Mouse (Mus musculus) cerebellum, adult 2 months (tissue): ENCODE data around the gene Cdadc1. TPM values are rescaled to one million over a fixed set of nuclear protein-coding genes. Genes with fewer than 3 reads are reported as not detected.

Source experiments
- DNase-seq, 2 experiments: peaks; one replicate each; pipeline ENCODE4 v3.0.0; 2021
- H3K27ac ChIP-seq: fragments of 200-500 bp; 2 replicates; pipeline ENCODE4 v1.5.1; 2012; ENCODE audit warnings: low read length, control low read depth, inconsistent platforms; ENCODE audit not compliant: insufficient read depth
- H3K27me3 ChIP-seq: fragments of 200-500 bp; 2 replicates; pipeline ENCODE4 v1.6.1; 2012; ENCODE audit warnings: inconsistent platforms, mild to moderate bottlenecking, low read length, moderate library complexity; ENCODE audit not compliant: control insufficient read depth, insufficient read depth
- H3K4me1 ChIP-seq: fragments of 200-500 bp; 2 replicates; pipeline ENCODE4 v1.6.1; 2011; ENCODE audit warnings: low read length; ENCODE audit not compliant: control insufficient read depth, insufficient read depth
- H3K4me3 ChIP-seq: fragments of 200-500 bp; replicated peaks from 2 replicates; pipeline ENCODE3; 2011; ENCODE audit warnings: mild to moderate bottlenecking, low read depth, low read length, control low read depth; ENCODE audit not compliant: insufficient read depth
- CTCF ChIP-seq: fragments of 200-500 bp; IDR thresholded peaks from 2 replicates; pipeline ENCODE4 v1.5.1; 2011; ENCODE audit warnings: low read depth, mild to moderate bottlenecking, control low read depth, low read length, moderate library complexity, borderline replicate concordance; ENCODE audit not compliant: insufficient read depth
- POLR2A ChIP-seq: fragments of 200-500 bp; IDR thresholded peaks from 2 replicates; pipeline ENCODE4 v1.6.1; 2011; ENCODE audit warnings: low read length, control low read depth, borderline replicate concordance; ENCODE audit not compliant: insufficient read depth
- WGBS: fragments of 180-500 bp; shearing (Covaris S2); methylation state at CpG from one replicate; pipeline ENCODE4 v1.1.7; 2018; 5-methylcytosine and 5-hydroxymethylcytosine counted together
- polyA plus RNA-seq: library from polyadenylated mRNA; depleted of rRNA; stranded (reverse); fragments of >200 nt; gene quantifications from 2 replicates; pipeline ENCODE4 v1.2.3, GENCODE M21; 2012

Cdadc1 gene
- polyA plus RNA-seq, 1 experiment = 39.0 TPM

GRCm38 (mm10) chr14:59605671-59606353 is 8.1 kb upstream of the Cdadc1 start:
- no peaks in the 10 kb centered on the region for H3K4me1 ChIP-seq
- no peaks in the 10 kb centered on the region for H3K27me3 ChIP-seq
- peak; percentile 40 to 64 for DNase-seq
- TF ChIP-seq POLR2A = no peak
- TF ChIP-seq CTCF = peak; percentile 72
- H3K27ac ChIP-seq = no peak overlapping the region
- 13% methylated on average over 5 of the region's 5 CpGs for WGBS
- H3K4me3 ChIP-seq = no peak overlapping the region

GRCm38 (mm10) chr14:59604002-59604645 is 6.4 kb upstream of the Cdadc1 start:
- no peaks in the 10 kb centered on the region for H3K4me1 ChIP-seq
- TF ChIP-seq POLR2A (no peak), CTCF (no peak; the same call in 1 of the 2 replicates)
- 55% methylated on average over 5 of the region's 5 CpGs for WGBS
- peak in 1 of 2 experiments; percentile 19 for DNase-seq
- no peak overlapping the region for H3K4me3 ChIP-seq
- no peaks in the 10 kb centered on the region for H3K27me3 ChIP-seq
- no peak overlapping the region for H3K27ac ChIP-seq

- H3K4me1 ChIP-seq = no peaks in the 10 kb centered on the region
- DNase-seq = no peak
- peak overlapping the region; percentile 86 for H3K4me3 ChIP-seq
- no peak for TF ChIP-seq CTCF
- TF ChIP-seq POLR2A = no peak
- WGBS = 2% methylated on average over 8 of the region's 8 CpGs
- no peaks in the 10 kb centered on the region for H3K27me3 ChIP-seq
- 0 out of 2 replicates have a peak overlapping the region, but pooled peaks have one; percentile 22 for H3K27ac ChIP-seq
Measured at GRCm38 (mm10) chr14:59598260-59598627, 485 bp upstream of the Cdadc1 start.

GRCm38 (mm10) chr14:59594988-59595387 is 2.8 kb downstream of the Cdadc1 start:
- 91% methylated on average over 3 of the region's 3 CpGs for WGBS
- H3K27ac ChIP-seq = no peak overlapping the region
- no peak overlapping the region for H3K4me3 ChIP-seq
- no peaks in the 10 kb centered on the region for H3K4me1 ChIP-seq
- DNase-seq = no peak
- no peak for TF ChIP-seq CTCF
- no peak for TF ChIP-seq POLR2A
- no peaks in the 10 kb centered on the region for H3K27me3 ChIP-seq

GRCm38 (mm10) chr14:59592593-59592992 is 5.2 kb downstream of the Cdadc1 start:
- DNase-seq = no peak
- TF ChIP-seq POLR2A (no peak), CTCF (no peak)
- Histone ChIP-seq H3K27ac (no peak overlapping the region), H3K4me3 (no peak overlapping the region), H3K4me1 (no peaks in the 10 kb centered on the region), H3K27me3 (no peaks in the 10 kb centered on the region)
- 95% methylated on average over 3 of the region's 3 CpGs for WGBS

- WGBS = 75% methylated on average over 8 of the region's 8 CpGs
- Histone ChIP-seq H3K27ac (no peak overlapping the region), H3K4me1 (no peaks in the 10 kb centered on the region), H3K27me3 (no peaks in the 10 kb centered on the region), H3K4me3 (no peak overlapping the region)
- TF ChIP-seq CTCF (no peak), POLR2A (no peak)
- no peak for DNase-seq
Measured at GRCm38 (mm10) chr14:59591901-59592300, 5.9 kb downstream of the Cdadc1 start.

- no peak for TF ChIP-seq CTCF
- TF ChIP-seq POLR2A = no peak
- 71% methylated on average over 1 of the region's 1 CpGs for WGBS
- no peaks in the 10 kb centered on the region for H3K27me3 ChIP-seq
- no peaks in the 10 kb centered on the region for H3K4me1 ChIP-seq
- H3K27ac ChIP-seq = no peak overlapping the region
- H3K4me3 ChIP-seq = no peak overlapping the region
- DNase-seq = peak in 1 of 2 experiments; percentile 19
Measured at GRCm38 (mm10) chr14:59590614-59591013, 7.1 kb downstream of the Cdadc1 start.

GRCm38 (mm10) chr14:59576385-59576784 is 21.4 kb downstream of the Cdadc1 start:
- Histone ChIP-seq H3K4me1 (no peaks in the 10 kb centered on the region), H3K4me3 (no peak overlapping the region), H3K27me3 (no peaks in the 10 kb centered on the region), H3K27ac (no peak overlapping the region)
- no peak for TF ChIP-seq POLR2A
- no peak for TF ChIP-seq CTCF
- 91% methylated on average over 5 of the region's 5 CpGs for WGBS
- no peak for DNase-seq
